Mouse (Mus musculus) layer of hippocampus, adult 18-20 months (tissue): ENCODE measurements around the gene Kbtbd3. TPM values are rescaled to one million over a fixed set of nuclear protein-coding genes. Genes with fewer than 3 reads are reported as not detected.

Experiments
- DNase-seq, 2 experiments: peaks; one replicate each; pipeline ENCODE4 v3.0.0; 2022; ENCODE audit warnings: low spot score in 2 of 2
- long read RNA-seq: library from polyadenylated mRNA; stranded (forward); transcript quantifications from one replicate; pipeline ENCODE4 v2.0.0, GENCODE M21; 2021
- total RNA-seq, 2 experiments: library from RNA; stranded (reverse); gene quantifications; 2 replicates each; pipeline ENCODE4 v1.2.3; 2021

Gene Kbtbd3
- 1 to 10 TPM; 8.8 to 9.0 TPM for total RNA-seq
- long read RNA-seq, partial matches to known transcripts, result 1 of 6 reads
- long read RNA-seq, other reads (novel, unspliced or antisense), result 2 of 6 reads

DNA sequence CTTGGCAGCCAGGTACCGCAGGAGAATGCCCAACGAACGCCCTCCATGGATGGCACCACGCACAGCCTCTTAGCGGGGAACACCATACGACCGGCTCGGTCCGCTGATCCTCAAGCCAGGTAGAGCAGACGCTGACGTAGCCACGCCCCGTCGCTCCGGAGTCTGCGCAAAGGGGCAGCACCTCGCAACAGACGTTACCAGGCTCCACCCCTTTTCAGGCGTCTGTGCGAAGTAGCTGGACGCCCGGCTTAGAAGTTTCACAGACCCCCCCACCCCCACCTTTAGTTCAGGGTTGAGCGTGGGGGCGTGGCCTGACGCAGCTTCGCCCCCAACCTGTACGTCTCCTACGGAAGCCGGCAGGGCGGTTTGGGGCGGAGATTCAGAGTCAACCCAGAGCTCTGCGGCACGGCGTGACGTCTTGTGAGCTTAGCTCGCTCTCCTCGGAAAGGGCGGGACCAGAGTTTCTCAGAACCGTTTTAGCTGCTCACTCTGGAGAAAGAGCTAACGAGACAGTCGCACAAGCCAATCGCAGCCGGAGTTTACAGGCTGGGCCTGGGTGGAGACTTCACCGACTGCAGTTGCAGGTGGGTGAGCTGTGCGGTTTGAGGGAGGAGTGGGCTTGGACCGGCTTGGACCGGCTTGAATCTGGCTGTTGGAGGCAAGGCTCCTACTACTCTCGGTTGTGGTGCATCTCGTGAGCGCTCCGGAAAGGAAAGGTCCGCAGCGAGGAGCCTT is at the start of gene Kbtbd3, which contains the start of gene Aasdhppt:
Gene Kbtbd3 (plus strand): TSS at position 483 of the 735 bp plus-strand sequence.
Gene Aasdhppt (minus strand): TSS at position 121 of the 735 bp plus-strand sequence.
- DNase-seq, result peak; percentile 99 to 100

DNA sequence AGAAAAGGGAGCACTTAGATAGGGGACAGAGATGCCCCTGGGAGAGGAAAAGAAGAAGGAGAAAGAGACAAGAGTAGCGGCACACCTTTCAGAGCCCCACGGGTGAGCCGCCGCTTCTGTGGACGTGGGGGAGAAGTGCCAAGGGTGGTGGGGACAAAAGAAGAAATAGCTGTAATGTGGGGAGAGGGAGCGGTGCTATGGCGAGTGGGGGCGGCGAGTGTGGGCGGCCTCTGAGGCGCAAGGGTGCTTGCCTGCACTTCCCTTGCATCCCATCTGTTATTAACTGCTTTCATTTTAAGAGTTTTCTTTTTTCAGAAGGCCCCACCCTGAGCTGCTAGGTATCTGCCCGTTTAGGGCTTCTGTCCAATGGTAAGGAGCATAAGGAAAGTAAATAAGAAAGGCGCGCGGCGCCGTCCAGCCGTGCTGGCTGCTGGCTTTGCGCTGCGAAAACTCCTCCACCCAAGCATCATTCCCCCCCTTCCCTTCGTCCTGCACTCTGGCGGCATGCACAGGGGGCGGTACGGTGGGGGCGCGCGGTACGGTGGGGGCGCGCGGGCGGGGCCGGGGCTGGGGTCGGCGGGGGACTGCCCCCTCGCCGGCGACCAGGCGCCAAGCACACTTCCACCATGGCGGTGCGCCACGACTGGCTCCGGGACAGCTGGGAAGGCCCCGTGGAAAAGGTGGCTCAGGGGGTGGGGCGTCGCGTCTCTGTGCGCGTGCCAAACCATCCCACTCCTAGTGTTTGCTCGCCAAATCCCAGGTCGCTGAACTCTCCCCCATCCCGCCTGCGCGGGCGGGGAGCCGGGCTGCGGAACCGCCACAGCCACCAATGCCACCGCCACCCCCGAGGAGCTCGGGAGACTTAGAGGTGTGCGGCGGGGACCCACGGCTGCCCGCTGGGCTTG is 49.5 kb upstream of the Kbtbd3 start:
- no peak for DNase-seq

DNA sequence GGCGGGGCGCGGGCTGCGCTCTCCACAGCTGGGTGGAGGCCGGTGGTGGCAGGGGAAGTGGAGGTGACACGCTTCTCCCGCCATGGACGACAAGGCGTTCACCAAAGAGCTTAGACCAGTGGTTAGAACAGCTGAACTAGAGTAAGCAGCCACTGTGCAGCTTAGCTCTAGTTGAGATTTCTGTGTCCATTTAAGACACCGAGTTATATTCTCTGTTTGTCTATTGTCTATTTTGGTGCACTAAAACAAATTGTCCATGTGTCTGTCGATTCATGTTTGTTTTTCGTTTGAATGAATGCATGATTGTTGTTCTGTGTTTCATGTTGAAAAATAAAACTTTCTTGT is 48.9 kb upstream of the Kbtbd3 start:
- no peak for DNase-seq

DNA sequence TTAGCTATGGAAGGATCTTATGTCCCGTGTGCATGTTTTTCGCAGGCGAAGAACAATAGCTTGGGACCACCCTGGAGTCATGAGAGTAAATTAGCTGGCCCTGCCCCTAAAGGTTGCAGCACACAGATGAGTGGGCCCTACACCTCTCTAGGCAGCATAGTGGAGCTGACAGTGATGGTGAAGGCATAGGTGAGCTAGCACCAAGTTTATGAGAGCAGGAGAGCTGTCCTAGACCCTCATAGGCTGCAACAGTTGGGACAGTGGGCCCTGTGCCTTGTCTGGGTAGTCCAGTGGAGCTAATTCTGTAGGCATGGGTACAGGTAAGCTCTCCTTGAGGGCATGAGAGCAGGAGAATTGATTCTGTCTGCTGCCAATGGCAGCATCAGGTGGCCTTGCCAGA is 42.8 kb upstream of the Kbtbd3 start:
- no peak for DNase-seq

DNA sequence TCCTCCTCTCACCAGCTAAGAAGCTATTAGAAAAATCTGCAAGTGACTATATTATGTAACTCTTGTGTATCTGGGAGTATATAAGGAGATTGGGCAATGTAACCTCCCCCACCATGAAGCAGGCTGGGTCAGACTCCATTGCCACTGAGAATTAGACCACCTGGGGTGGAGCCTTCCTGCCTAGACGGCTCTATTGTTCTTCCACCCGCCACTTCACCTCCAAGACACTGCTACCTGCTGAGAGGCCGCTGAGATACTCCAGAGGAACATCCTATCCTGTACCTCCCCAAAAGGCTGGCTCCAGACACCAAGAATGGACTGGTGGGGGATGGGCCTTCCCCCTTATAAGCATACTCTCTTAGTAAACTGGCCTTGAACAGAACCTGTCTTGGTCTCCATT is 25.8 kb upstream of the Kbtbd3 start:
- DNase-seq, result no peak

DNA sequence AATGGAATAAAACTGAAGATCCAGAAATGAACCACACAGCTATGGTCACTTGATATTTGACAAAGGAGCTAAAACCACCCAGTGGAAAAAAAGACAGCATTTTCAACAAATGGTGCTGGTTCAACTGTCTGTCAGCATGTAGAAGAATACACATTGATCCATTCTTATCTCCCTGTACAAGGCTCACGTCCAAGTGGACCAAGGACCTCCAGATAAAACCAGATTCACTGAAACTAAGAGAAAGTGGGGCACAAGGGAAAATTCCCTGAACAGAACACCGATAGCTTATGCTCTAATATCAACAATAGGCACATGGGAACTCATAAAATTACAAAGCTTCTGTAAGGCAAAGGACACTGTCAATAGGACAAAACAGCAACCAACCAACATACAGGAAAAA is 9.2 kb upstream of the Kbtbd3 start:
- no peak for DNase-seq

DNA sequence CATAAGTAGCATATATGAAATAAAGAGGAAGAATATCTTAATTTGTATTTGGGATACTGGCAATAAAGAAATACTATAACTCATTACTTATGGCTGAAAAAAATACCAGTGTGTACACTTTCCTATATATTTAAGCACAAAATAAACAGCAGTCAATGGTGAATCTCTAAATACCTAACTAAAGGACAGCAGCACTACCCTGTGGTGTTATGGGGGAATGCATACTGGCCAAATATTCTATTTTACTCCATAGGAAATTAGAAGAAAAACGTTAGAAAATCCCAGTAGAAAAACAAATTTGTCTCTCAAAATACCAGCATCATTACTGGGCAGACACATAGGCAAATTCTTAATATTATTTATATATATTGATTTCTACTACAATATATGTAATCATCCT is 4.8 kb upstream of the Kbtbd3 start:
- no peak for DNase-seq

DNA sequence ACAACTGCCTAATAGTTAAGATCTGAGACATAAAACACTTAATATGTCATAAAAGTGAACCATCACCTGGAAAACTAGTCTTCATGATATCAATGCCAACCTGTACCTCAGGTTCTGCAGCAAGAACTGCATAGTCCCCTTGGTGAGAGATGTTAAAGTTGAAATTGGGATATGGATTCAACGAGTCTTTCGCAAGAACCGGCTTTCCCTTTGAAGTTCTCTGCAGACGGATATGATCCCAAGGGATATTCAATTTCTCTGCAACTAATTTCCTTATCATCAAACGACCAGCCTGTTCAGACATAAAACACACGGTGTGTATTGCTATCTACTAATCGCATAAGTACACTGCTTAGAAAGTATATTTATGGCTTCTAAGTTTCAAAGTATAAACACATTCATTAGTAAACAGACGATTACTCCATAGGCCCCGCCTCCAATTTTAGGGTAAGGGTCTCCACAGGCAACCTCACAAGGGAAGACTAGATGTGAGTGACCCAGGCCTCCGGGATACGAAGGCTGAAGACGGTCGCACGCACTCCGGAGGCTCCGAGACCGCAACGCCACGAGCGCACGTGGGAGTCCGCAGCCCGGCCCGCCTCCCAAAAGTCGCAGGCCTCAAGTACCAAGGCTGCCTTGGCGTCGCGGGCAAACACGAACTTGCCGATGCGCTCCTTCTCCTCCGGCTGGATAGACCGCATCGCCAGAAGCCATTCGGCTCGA is 844 bp upstream of the Kbtbd3 start:
- DNase-seq, result no peak

DNA sequence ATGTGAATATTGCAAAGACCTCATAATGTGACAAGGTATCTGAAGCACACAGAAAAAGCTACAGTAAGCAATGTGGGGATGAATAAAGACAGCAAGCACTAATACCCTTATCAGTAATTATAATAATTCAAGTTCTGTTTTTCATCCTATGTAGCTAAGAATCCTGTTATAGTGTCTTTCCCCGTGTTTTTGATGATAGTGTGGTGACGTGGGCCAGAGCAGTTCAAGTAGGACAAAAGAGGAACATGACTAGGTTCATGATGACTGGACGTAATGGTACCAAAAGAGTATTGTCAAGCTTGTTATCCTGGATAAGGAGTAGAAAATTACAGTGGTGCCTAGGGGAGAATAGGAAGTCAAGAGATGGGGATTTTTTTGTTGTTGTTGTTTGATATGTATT is 1.1 kb downstream of the Kbtbd3 start:
- no peak for DNase-seq

DNA sequence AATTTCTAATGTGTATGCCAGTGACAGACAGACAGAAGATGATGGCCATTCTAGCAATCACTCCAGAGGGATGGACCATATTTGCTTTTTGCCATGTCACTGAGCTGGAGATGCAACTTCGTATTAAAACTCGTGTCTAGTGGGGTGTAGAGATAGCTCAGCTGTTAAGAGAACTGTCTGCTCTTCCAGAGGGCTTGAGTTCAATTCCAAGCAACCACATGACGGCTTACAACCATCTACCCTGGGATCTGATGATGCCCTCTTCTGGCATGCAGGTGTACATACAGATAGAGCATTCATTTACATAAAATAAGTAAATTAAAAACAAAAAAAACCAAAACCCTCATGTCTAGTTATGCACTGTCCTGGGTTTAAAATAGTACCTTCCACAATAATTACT is 1.5 kb downstream of the Kbtbd3 start:
- DNase-seq, result no peak

DNA sequence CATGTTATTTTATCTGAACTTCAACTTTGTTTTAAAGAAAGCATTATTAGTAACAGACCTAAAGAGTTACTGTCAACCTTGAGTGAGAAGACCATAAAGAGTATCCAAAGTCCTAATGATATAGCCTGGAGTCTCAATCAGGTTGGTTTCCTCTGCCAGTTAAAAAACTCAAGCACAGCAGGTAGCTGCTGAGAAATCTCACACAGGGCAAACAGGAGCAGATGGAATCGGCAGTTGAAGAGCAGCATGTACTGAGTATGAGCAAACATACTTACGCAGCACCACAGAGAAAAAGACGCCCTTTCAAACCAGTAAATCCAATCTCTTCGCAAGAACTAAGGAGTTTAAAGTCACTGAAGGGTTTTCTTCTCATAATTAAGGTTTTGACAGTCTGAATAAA is 4.3 kb downstream of the Kbtbd3 start:
- no peak for DNase-seq

DNA sequence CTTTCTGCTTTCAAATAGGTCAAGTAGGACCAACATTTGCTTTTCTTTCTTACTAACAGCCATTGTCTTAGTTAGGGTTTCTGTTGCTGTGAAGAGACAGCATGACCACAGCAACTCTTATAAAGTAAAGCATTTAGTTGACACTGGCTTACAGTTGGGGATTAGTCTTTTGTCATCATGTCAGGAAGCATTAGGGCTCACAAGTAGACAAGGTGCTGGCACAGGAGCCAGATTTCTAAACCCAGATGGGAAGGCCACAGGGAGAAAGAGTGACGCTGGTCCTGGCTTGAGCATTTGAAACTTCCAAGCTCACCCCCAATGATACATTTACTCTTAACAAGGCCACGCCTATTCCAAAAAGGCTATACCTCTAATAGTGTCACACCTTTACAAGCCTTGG is 6.1 kb downstream of the Kbtbd3 start:
- no peak for DNase-seq

DNA sequence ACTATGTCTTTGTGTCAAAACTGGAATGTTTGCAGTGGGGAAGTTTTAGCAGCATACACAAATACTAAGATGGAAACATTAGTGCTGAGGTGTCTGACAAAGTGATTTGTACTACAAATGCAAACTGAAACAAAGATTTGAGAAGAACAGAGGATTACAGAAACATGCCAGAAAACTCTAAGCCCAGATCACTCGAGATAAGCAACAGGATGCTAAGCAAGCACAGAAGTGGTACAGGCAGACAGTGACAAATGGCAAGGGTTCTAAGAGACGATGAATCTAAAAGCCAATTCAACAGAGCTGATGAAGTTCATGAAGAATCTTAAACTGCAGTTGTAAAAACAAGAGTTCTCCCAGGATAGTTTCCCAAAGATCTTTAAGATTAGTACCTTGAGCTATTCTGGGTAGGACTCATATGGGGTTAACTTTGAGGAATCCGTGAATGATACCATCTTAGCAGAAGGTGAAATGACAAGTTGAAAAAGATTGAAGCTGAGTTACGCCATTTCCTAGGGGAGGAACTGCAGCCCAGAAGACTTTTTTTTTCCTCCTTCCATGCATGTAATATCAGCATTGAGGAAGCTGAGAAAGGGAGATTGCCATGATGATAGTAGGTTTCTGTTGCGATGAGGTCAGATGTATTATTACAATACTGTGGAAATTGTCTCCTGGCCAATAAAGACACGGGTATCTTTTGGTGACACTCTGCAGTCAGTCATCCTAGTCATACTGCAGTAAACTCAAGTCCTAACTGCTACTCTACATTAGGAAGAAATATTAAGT is 9.5 kb downstream of the Kbtbd3 start:
- DNase-seq, result no peak

DNA sequence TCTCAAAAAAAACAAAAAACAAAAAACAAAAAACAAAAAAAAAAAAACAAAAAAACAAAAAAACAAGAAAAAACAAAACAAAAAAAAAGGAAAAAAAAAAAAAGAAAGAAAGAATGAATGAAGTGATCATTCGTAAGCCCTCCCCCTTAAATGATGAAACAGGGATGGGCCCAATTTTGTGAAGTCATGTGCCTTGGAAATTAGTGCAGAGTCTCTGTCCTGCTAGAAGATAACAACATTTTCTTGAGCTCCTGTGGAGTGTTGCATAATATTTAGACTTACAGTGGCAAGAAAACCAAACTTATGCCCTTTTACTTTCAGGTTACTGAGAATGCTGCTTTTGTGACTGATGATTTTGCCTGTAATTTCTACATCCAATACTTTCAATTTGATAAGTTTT is 43.5 kb downstream of the Kbtbd3 start:
- DNase-seq, result no peak

DNA sequence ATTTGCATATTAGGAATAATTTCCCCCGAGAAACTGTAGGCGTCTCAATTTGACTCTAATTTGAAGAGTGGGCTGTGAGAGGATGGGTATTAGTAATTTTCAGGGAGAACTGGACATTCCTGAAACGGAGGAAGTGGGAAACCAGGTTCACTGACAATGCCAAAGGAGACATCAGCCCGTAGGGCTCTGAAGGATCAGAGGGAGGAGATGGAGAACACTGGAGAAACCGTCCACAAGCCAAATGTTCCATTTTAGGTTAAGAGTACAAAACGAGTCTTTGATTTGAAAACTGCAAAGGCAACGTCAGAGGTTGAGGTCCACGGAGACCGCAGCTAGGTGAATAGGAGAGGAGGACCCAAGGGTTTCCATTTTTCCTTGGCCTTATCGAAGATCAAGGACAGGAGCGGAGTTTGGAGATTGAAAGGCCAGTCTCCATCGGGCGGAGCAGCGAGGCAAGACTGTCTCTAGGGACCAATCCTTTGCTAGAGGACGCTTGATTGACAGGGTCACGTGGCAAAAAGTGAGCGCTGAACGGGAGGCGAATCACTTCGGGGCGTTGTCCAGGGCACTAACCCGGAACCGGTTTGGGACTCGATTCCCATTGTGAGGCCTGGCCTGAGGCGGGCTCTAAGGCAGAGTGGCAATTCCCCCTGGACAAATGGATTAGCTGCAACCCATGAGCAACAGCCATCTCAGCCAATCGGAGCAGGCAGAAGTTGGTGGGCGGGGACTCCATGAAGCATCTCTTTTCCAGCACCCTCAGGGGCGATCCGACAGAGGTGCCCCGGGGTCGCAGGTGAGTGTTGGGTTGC is 66.4 kb downstream of the Kbtbd3 start, which contains the start of gene Msantd4:
Gene Msantd4 (plus strand): TSS at position 735 of the 812 bp plus-strand sequence.
- peak; percentile 99 for DNase-seq

DNA sequence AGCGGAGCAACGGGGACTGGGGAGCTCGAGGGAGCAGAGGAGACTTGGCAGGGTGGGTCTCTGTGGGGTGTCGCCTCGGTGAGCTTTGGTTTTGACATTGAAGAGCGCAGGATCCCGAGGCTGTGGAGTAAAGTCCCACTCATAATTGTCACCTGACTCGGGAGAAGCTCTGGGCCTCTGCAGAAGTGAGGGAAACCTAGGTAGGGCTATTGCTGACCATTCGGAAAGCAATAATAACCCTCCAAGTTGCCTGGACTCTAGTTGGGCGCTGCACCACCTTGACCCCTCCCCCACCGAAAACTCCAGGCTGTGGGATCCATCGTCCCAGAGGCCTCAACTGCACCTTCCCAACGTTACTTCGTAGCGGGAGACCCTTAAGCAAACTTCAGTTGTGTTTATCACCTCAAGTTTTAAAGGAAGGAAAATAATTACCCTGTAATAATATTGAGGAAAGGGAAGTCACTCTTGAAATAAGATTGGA is 67.0 kb downstream of the Kbtbd3 start:
- no peak for DNase-seq
